Mouse (Mus musculus) embryonic fibroblast, embryonic 13.5 days (primary cell): ENCODE data around the gene Vps4a.

ENCODE experiments used
- CTCF ChIP-seq: IDR thresholded peaks from 2 replicates; pipeline ENCODE4 v1.5.1; 2011; ENCODE audit warnings: mild to moderate bottlenecking, control low read depth, low read length, moderate library complexity, borderline replicate concordance; ENCODE audit not compliant: insufficient read depth
- POLR2A ChIP-seq: IDR thresholded peaks from 2 replicates; pipeline ENCODE4 v1.6.1; 2011; ENCODE audit warnings: low read depth, mild to moderate bottlenecking, control low read depth, low read length, moderate library complexity

DNA sequence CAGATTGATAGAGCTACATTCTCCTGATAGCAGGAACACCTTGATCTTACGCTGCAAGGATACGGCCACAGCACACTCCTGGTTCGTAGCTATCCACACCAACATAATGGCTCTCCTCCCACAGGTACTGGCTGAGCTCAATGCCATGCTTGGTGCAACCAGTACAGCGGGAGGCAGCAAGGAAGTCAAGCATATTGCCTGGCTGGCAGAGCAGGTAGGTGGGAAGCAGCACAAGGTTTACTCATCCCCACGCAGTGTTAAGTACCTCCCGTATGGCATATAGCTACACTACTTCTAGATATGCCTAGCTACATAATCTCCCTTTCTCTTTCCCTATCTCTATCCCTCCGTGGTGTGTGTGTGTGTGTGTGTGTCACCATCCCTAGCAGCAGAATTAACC lies 39.6 kb upstream of the Vps4a start:
- TF ChIP-seq CTCF: no peak
- TF ChIP-seq POLR2A: no peak
